Mouse (Mus musculus): ENCODE data around the gene Muc4. TPM values are rescaled to one million over a fixed set of nuclear protein-coding genes. Genes with fewer than 3 reads are reported as not detected.
A peak's percentile ranks its signal among the peaks of the same experiment; 100 is the strongest.

The Muc4 gene
- polyA plus RNA-seq, 1 experiment from 2014 or later, result 0.79 TPM

- no peaks in the 10 kb centered on the region for H3K4me1 ChIP-seq
- peaks cover 4% of the 10 kb centered on the region for H3K9me3 ChIP-seq
- no peaks in the 10 kb centered on the region for H3K36me3 ChIP-seq
- H3K27me3 ChIP-seq (ENCODE audit: insufficient read depth, poor library complexity, severe bottlenecking), result no peaks in the 10 kb centered on the region
- no peak overlapping the region for H3K27ac ChIP-seq
- DNase-seq (ENCODE audit: low spot score), result no peak
- H3K4me3 ChIP-seq, result no peak overlapping the region
- 81% methylated on average over 13 of the region's 13 CpGs for WGBS
Measured at GRCm38 (mm10) chr16:32784840-32785239, 49.2 kb downstream of the Muc4 start.

- no peak overlapping the region for H3K4me3 ChIP-seq
- H3K9me3 ChIP-seq, result peaks cover 4% of the 10 kb centered on the region
- DNase-seq (ENCODE audit: low spot score), result no peak
- peaks cover 9% of the 10 kb centered on the region for H3K4me1 ChIP-seq
- 85% methylated on average over 5 of the region's 5 CpGs for WGBS
- H3K27me3 ChIP-seq (ENCODE audit: insufficient read depth, poor library complexity, severe bottlenecking), result no peaks in the 10 kb centered on the region
- H3K36me3 ChIP-seq, result no peaks in the 10 kb centered on the region
- no peak overlapping the region for H3K27ac ChIP-seq
Measured at GRCm38 (mm10) chr16:32790056-32790455, 54.4 kb downstream of the Muc4 start.

GRCm38 (mm10) chr16:32795177-32795576 lies 59.5 kb downstream of the Muc4 start:
- Histone ChIP-seq H3K4me3 (no peak overlapping the region), H3K27ac (no peak overlapping the region), H3K9me3 (no peaks in the 10 kb centered on the region), H3K36me3 (no peaks in the 10 kb centered on the region), H3K4me1 (peaks cover 17% of the 10 kb centered on the region), H3K27me3 (ENCODE audit: insufficient read depth, poor library complexity, severe bottlenecking) (no peaks in the 10 kb centered on the region)
- no peak for DNase-seq (ENCODE audit: low spot score)
- WGBS, result 88% methylated on average over 1 of the region's 1 CpGs

GRCm38 (mm10) chr16:32796676-32797425 lies 61.2 kb downstream of the Muc4 start:
- Histone ChIP-seq H3K27ac (no peak overlapping the region), H3K36me3 (no peaks in the 10 kb centered on the region), H3K27me3 (ENCODE audit: insufficient read depth, poor library complexity, severe bottlenecking) (no peaks in the 10 kb centered on the region), H3K4me1 (peaks cover 17% of the 10 kb centered on the region), H3K9me3 (no peaks in the 10 kb centered on the region), H3K4me3 (no peak overlapping the region)
- WGBS, result 76% methylated on average over 14 of the region's 14 CpGs
- DNase-seq (ENCODE audit: low spot score), result no peak

- no peaks in the 10 kb centered on the region for H3K9me3 ChIP-seq
- DNase-seq (ENCODE audit: low spot score), result no peak
- H3K27me3 ChIP-seq (ENCODE audit: insufficient read depth, poor library complexity, severe bottlenecking), result no peaks in the 10 kb centered on the region
- H3K36me3 ChIP-seq, result no peaks in the 10 kb centered on the region
- H3K4me3 ChIP-seq, result no peak within 1 kb of the TSS
- H3K27ac ChIP-seq, result no peak within 1 kb of the TSS
- WGBS, result 82% methylated on average over 3 of the region's 3 CpGs
- peaks cover 17% of the 10 kb centered on the region for H3K4me1 ChIP-seq
Measured at GRCm38 (mm10) chr16:32797426-32797689, 61.7 kb downstream of the Muc4 start, which contains the start of gene Muc20. Muc20 (minus strand) TSS chr16:32797435.

- H3K4me1 ChIP-seq, result peaks cover 48% of the 10 kb centered on the region
- 69% methylated on average over 6 of the region's 6 CpGs for WGBS
Measured at GRCm38 (mm10) chr16:32803252-32803853, 67.7 kb downstream of the Muc4 start.

GRCm38 (mm10) chr16:32803901-32804300 lies 68.2 kb downstream of the Muc4 start:
- Histone ChIP-seq H3K4me3 (no peak overlapping the region), H3K27me3 (ENCODE audit: insufficient read depth, poor library complexity, severe bottlenecking) (no peaks in the 10 kb centered on the region), H3K27ac (no peak overlapping the region), H3K4me1 (peaks cover 42% of the 10 kb centered on the region), H3K9me3 (no peaks in the 10 kb centered on the region), H3K36me3 (no peaks in the 10 kb centered on the region)
- DNase-seq (ENCODE audit: low spot score), result no peak
- 41% methylated on average over 5 of the region's 5 CpGs for WGBS

More at GRCm38 (mm10) chr16:32803252-32803853, 67.7 kb downstream of the Muc4 start:
- no peak overlapping the region for H3K4me3 ChIP-seq
- DNase-seq (ENCODE audit: low spot score), result no peak
- no peaks in the 10 kb centered on the region for H3K36me3 ChIP-seq
- H3K27ac ChIP-seq, result no peak overlapping the region
- H3K9me3 ChIP-seq, result no peaks in the 10 kb centered on the region
- no peaks in the 10 kb centered on the region for H3K27me3 ChIP-seq (ENCODE audit: insufficient read depth, poor library complexity, severe bottlenecking)

- Histone ChIP-seq H3K4me1 (peaks cover 42% of the 10 kb centered on the region), H3K27ac (no peak overlapping the region), H3K27me3 (ENCODE audit: insufficient read depth, poor library complexity, severe bottlenecking) (no peaks in the 10 kb centered on the region), H3K9me3 (no peaks in the 10 kb centered on the region), H3K4me3 (no peak overlapping the region), H3K36me3 (no peaks in the 10 kb centered on the region)
- 82% methylated on average over 7 of the region's 7 CpGs for WGBS
- no peak for DNase-seq (ENCODE audit: low spot score)
Measured at GRCm38 (mm10) chr16:32805151-32805550, 69.5 kb downstream of the Muc4 start.

- Histone ChIP-seq H3K9me3 (no peaks in the 10 kb centered on the region), H3K27ac (no peak overlapping the region), H3K4me3 (no peak overlapping the region), H3K36me3 (no peaks in the 10 kb centered on the region), H3K4me1 (peaks cover 42% of the 10 kb centered on the region), H3K27me3 (ENCODE audit: insufficient read depth, poor library complexity, severe bottlenecking) (no peaks in the 10 kb centered on the region)
- 51% methylated on average over 8 of the region's 8 CpGs for WGBS
- DNase-seq (ENCODE audit: low spot score), result no peak
Measured at GRCm38 (mm10) chr16:32807408-32808185, 71.9 kb downstream of the Muc4 start.

- Histone ChIP-seq H3K36me3 (no peaks in the 10 kb centered on the region), H3K4me1 (peaks cover 40% of the 10 kb centered on the region), H3K27me3 (ENCODE audit: insufficient read depth, poor library complexity, severe bottlenecking) (no peaks in the 10 kb centered on the region), H3K4me3 (no peak within 1 kb of the TSS), H3K27ac (no peak within 1 kb of the TSS), H3K9me3 (no peaks in the 10 kb centered on the region)
- no peak for DNase-seq (ENCODE audit: low spot score)
- 81% methylated on average over 4 of the region's 4 CpGs for WGBS
Measured at GRCm38 (mm10) chr16:32810321-32810720, 74.6 kb downstream of the Muc4 start, which contains the start of gene Smbd1. Smbd1 (minus strand) TSS chr16:32810477.

GRCm38 (mm10) chr16:32812888-32813361 lies 77.2 kb downstream of the Muc4 start:
- no peak overlapping the region for H3K27ac ChIP-seq
- H3K36me3 ChIP-seq, result no peaks in the 10 kb centered on the region
- no peaks in the 10 kb centered on the region for H3K27me3 ChIP-seq (ENCODE audit: insufficient read depth, poor library complexity, severe bottlenecking)
- 2% methylated on average over 9 of the region's 9 CpGs for WGBS
- peak; percentile 89 for DNase-seq (ENCODE audit: low spot score)
- peak overlapping the region; percentile 33 for H3K4me3 ChIP-seq
- peaks cover 26% of the 10 kb centered on the region for H3K4me1 ChIP-seq
- no peaks in the 10 kb centered on the region for H3K9me3 ChIP-seq

- H3K27ac ChIP-seq, result no peak overlapping the region
- H3K27me3 ChIP-seq (ENCODE audit: insufficient read depth, poor library complexity, severe bottlenecking), result no peaks in the 10 kb centered on the region
- no peaks in the 10 kb centered on the region for H3K9me3 ChIP-seq
- WGBS, result 47% methylated on average over 9 of the region's 9 CpGs
- H3K36me3 ChIP-seq, result no peaks in the 10 kb centered on the region
- peak overlapping the region; percentile 33 for H3K4me3 ChIP-seq
- peaks cover 25% of the 10 kb centered on the region for H3K4me1 ChIP-seq
- DNase-seq (ENCODE audit: low spot score), result no peak
Measured at GRCm38 (mm10) chr16:32813362-32813761, 77.7 kb downstream of the Muc4 start.

- Histone ChIP-seq H3K27me3 (ENCODE audit: insufficient read depth, poor library complexity, severe bottlenecking) (no peaks in the 10 kb centered on the region), H3K9me3 (no peaks in the 10 kb centered on the region), H3K27ac (no peak overlapping the region), H3K36me3 (no peaks in the 10 kb centered on the region), H3K4me3 (no peak overlapping the region), H3K4me1 (peaks cover 26% of the 10 kb centered on the region)
- no peak for DNase-seq (ENCODE audit: low spot score)
- WGBS, result 62% methylated on average over 3 of the region's 3 CpGs
Measured at GRCm38 (mm10) chr16:32813771-32814170, 78.1 kb downstream of the Muc4 start.
